Mouse (Mus musculus) right cerebral cortex, postnatal 10 days (tissue): Measurements from ENCODE around the gene Sapcd2.

Experiments used
- DNase-seq, 2 experiments: peaks; one replicate each; pipeline ENCODE4 v3.0.0; 2021; ENCODE audit warnings: low spot score in 2 of 2

The Sapcd2 gene

GRCm38 (mm10) chr2:25422587-25423410 lies 50.7 kb downstream of the Sapcd2 start, which contains the start of gene Fut7:
Fut7 (plus strand) TSS chr2:25423267.
- DNase-seq, result no peak

- no peak for DNase-seq
Observed at GRCm38 (mm10) chr2:25423626-25424025, 51.5 kb downstream of the Sapcd2 start.

GRCm38 (mm10) chr2:25425481-25425880 lies 53.4 kb downstream of the Sapcd2 start:
- no peak for DNase-seq

GRCm38 (mm10) chr2:25426721-25427191 lies 54.6 kb downstream of the Sapcd2 start:
- DNase-seq, result peak; percentile 79 to 85

GRCm38 (mm10) chr2:25427256-25427655 lies 55.1 kb downstream of the Sapcd2 start:
- no peak for DNase-seq
